Mouse (Mus musculus): ENCODE data around the gene Gm49661.

- TF ChIP-seq CTCF (IDR thresholded peaks at IDR 0.05; ENCODE audit: low read depth) = no peak
- no peak for TF ChIP-seq EP300 (optimal IDR thresholded peaks at IDR 0.05)
Measured at GRCm38 (mm10) chr8:84970913-84971312, 1.7 kb upstream of the Gm49661 start.
